Mouse (Mus musculus) fibroblast of lung, adult 2 months (primary cell): ENCODE data around the gene Adam30.
"Not testable (repeated sequence)": the region's sequence is repeated elsewhere in the genome, so short reads cannot be mapped to it uniquely, and the experiment has no call there.

Experiments
- DNase-seq: peaks from one replicate; pipeline ENCODE4 v3.0.0-alpha.2; 2011; ENCODE audit warnings: low read depth

Adam30 gene

GRCm38 (mm10) chr3:98160330-98160729, at the start of gene Adam30:
Gene Adam30, plus strand, starts transcription at chr3:98160630.
- DNase-seq, result no peak

- no peak for DNase-seq
These were observed 42.2 kb upstream of the Adam30 start for GRCm38 (mm10) chr3:98118252-98118651.

GRCm38 (mm10) chr3:98119338-98119737, 41.1 kb upstream of the Adam30 start:
- DNase-seq, result no peak

GRCm38 (mm10) chr3:98120884-98121283, 39.5 kb upstream of the Adam30 start:
- no peak for DNase-seq

- no peak for DNase-seq
These were observed 32.7 kb upstream of the Adam30 start for GRCm38 (mm10) chr3:98127775-98128174.

GRCm38 (mm10) chr3:98128716-98129115, 31.7 kb upstream of the Adam30 start:
- DNase-seq, result no peak

GRCm38 (mm10) chr3:98132140-98132539, 28.3 kb upstream of the Adam30 start:
- DNase-seq, result not testable (repeated sequence)

- no peak for DNase-seq
These were observed 27.8 kb upstream of the Adam30 start for GRCm38 (mm10) chr3:98132636-98133035.

- DNase-seq, result no peak
These were observed 19.0 kb upstream of the Adam30 start for GRCm38 (mm10) chr3:98141456-98141855.

GRCm38 (mm10) chr3:98142862-98143261, 17.6 kb upstream of the Adam30 start:
- no peak for DNase-seq

- no peak for DNase-seq
These were observed 15.2 kb upstream of the Adam30 start for GRCm38 (mm10) chr3:98145204-98145603.

- DNase-seq, result no peak
These were observed 13.7 kb upstream of the Adam30 start for GRCm38 (mm10) chr3:98146471-98147410.

GRCm38 (mm10) chr3:98147706-98148105, 12.7 kb upstream of the Adam30 start:
- DNase-seq, result no peak

GRCm38 (mm10) chr3:98149881-98150280, 10.5 kb upstream of the Adam30 start:
- DNase-seq, result no peak

GRCm38 (mm10) chr3:98151016-98151415, 9.4 kb upstream of the Adam30 start:
- no peak for DNase-seq

GRCm38 (mm10) chr3:98153460-98153859, 7.0 kb upstream of the Adam30 start:
- DNase-seq, result no peak

GRCm38 (mm10) chr3:98156158-98156557, 4.3 kb upstream of the Adam30 start:
- no peak for DNase-seq

- DNase-seq, result no peak
These were observed 3.4 kb upstream of the Adam30 start for GRCm38 (mm10) chr3:98157073-98157472.

GRCm38 (mm10) chr3:98157585-98157984, 2.8 kb upstream of the Adam30 start:
- no peak for DNase-seq

GRCm38 (mm10) chr3:98158646-98159045, 1.8 kb upstream of the Adam30 start:
- no peak for DNase-seq

- DNase-seq, result no peak
These were observed 1.1 kb upstream of the Adam30 start for GRCm38 (mm10) chr3:98159289-98159688.

GRCm38 (mm10) chr3:98178340-98178739, 17.9 kb downstream of the Adam30 start:
- DNase-seq, result peak; percentile 99

GRCm38 (mm10) chr3:98180805-98181204, 20.4 kb downstream of the Adam30 start:
- no peak for DNase-seq
